Mouse (Mus musculus) kidney, embryonic 15.5 days (tissue): ENCODE measurements at regions not wholly inside any gene's neighbourhood (a gene's known extent, or its start where the extent isn't known, plus 50 kb on each side); places are given as distances from the start of the nearest gene placed in this dataset.

Experiments used
- ATAC-seq: fragments of 200-750 bp; cut with Nextera tagmentation; replicated peaks from 2 replicates; pipeline ENCODE4 v1.8.0; 2017; ENCODE audit warnings: moderate TSS enrichment; ENCODE audit not compliant: low FRiP score
- H3K27ac ChIP-seq: fragments of 300-500 bp; sonication (generic); 2 replicates; pipeline ENCODE4 v1.5.1; 2015; ENCODE audit warnings: mild to moderate bottlenecking, inconsistent platforms
- H3K27me3 ChIP-seq: fragments of 300-500 bp; sonication (generic); 2 replicates; pipeline ENCODE4 v1.6.1; 2015; ENCODE audit warnings: inconsistent platforms
- H3K36me3 ChIP-seq: fragments of 300-500 bp; sonication (generic); 2 replicates; pipeline ENCODE4 v1.6.1; 2015; ENCODE audit warnings: inconsistent platforms
- H3K4me1 ChIP-seq: fragments of 300-500 bp; sonication (generic); 2 replicates; pipeline ENCODE4 v1.6.1; 2015; ENCODE audit warnings: inconsistent platforms
- H3K4me2 ChIP-seq: fragments of 300-500 bp; sonication (generic); 2 replicates; pipeline ENCODE4 v1.6.1; 2015; ENCODE audit warnings: moderate library complexity, mild to moderate bottlenecking, inconsistent platforms
- H3K4me3 ChIP-seq: fragments of 300-500 bp; sonication (generic); replicated peaks from 2 replicates; pipeline ENCODE4 v1.5.1; 2015; ENCODE audit warnings: mild to moderate bottlenecking, inconsistent platforms
- H3K9ac ChIP-seq: fragments of 300-500 bp; sonication (generic); 2 replicates; pipeline ENCODE4 v1.6.1; 2015; ENCODE audit warnings: mild to moderate bottlenecking, inconsistent platforms
- H3K9me3 ChIP-seq: fragments of 300-500 bp; sonication (generic); replicated peaks from 2 replicates; pipeline ENCODE4 v1.6.1; 2016; ENCODE audit warnings: inconsistent platforms
- whole genome bisulfite sequencing: fragments of 180-500 bp; shearing (Covaris S2); methylation state at CpG from one replicate; pipeline ENCODE4 v1.1.7; 2015; ENCODE audit warnings: mixed read lengths; 5-methylcytosine and 5-hydroxymethylcytosine counted together

DNA sequence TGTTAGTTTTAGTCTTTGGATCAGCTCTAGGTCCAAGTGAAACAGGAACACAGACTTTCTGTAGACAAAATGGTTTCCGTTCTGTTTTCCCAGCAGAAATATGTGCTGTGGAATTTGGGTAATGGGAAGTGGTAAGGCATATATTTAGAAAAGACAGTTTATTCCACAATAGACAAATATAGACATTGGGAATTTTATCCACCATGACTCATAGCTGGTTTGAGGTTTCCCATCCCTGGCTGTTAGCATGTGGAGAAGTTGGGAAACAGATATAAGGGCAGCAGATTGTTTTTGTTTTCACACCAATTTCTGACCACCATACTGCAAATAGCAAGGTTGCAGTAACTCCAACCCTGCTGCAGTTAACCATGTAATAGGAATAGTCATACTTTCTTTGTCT, 385.0 kb upstream of the Adam34 start:
- H3K27ac ChIP-seq = no peak overlapping the region
- 73% methylated on average over 1 of the region's 1 CpGs for WGBS

DNA sequence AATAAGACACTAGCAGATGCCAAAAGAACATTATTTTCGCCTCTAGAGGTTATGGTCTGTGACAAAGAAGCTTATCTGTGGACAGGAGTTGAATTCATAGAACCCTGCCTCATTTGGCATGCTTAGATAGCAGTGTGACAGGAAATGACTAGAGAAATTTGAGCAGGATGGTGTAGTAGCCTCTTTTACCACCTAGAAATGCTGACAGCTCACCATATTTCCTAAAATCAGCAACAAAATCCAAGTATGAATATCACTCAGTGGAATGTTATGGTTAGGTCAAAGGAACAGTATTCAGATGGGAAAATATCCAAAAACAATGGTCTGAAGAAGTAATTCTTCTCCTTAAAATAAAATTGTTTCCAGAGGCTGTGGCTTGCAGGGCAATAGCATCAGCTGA, 383.6 kb upstream of the Adam34 start:
- H3K27me3 ChIP-seq = no peaks in the 10 kb centered on the region
- no peaks in the 10 kb centered on the region for H3K9me3 ChIP-seq
- H3K36me3 ChIP-seq = no peaks in the 10 kb centered on the region
- H3K27ac ChIP-seq = no peak overlapping the region
- H3K4me2 ChIP-seq = no peak overlapping the region
- no peaks in the 10 kb centered on the region for H3K4me1 ChIP-seq
- no peak for ATAC-seq
- 44% methylated on average over 1 of the region's 1 CpGs for WGBS
- H3K4me3 ChIP-seq = no peak overlapping the region
- H3K9ac ChIP-seq = no peak overlapping the region

More for the DNA sequence above, 385.0 kb upstream of the Adam34 start:
- Histone ChIP-seq H3K9me3 (no peaks in the 10 kb centered on the region), H3K9ac (no peak overlapping the region), H3K27me3 (no peaks in the 10 kb centered on the region), H3K4me2 (no peak overlapping the region), H3K4me3 (no peak overlapping the region), H3K4me1 (no peaks in the 10 kb centered on the region), H3K36me3 (no peaks in the 10 kb centered on the region)
- no peak for ATAC-seq

DNA sequence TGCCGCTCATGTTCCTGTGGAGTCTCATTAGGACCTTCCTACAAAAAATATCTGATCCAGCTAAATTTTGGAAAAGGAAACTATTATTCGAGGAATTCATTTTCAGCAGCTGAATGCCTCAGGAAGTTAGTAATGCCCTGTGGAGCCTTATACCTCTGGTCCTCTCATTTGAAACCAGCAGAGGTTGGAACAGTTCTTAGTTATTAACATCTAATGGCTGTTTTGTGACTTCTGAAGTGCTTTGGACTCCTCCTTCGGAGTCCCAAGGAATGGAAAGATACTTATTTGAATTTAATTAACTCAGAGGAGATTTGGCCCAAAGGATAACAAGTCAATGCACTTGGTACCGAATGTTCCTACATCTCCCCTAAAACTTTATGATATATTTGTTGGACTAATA, 372.2 kb upstream of the Adam34 start:
- no peak for ATAC-seq
- WGBS = 70% methylated on average over 4 of the region's 4 CpGs

DNA sequence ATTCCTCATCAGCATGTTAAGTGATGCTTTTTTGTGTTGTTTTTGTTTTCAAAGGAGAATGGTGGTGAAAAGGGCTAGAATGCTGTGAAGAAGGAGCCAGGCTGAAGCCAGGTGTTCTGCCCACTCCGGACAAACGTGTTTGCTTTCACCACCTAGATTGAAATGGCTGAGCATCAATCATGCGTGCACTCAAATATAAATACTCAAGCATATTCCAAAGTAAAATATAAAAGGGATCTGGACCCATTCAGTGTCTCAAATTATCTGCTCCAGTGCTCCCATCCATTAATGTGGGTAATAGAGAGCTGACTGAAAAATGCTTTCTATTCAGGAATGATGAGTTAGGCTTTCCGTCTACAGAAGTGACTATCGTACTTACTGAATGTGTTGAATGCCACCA, 349.0 kb upstream of the Adam34 start:
- Histone ChIP-seq H3K27me3 (no peaks in the 10 kb centered on the region), H3K27ac (no peak overlapping the region), H3K36me3 (no peaks in the 10 kb centered on the region), H3K4me1 (no peaks in the 10 kb centered on the region), H3K9me3 (no peaks in the 10 kb centered on the region), H3K9ac (no peak overlapping the region), H3K4me2 (no peak overlapping the region), H3K4me3 (no peak overlapping the region)
- 73% methylated on average over 5 of the region's 5 CpGs for WGBS
- ATAC-seq = no peak

More for the DNA sequence above, 372.2 kb upstream of the Adam34 start:
- Histone ChIP-seq H3K27ac (no peak overlapping the region), H3K27me3 (no peaks in the 10 kb centered on the region), H3K36me3 (no peaks in the 10 kb centered on the region), H3K9ac (no peak overlapping the region), H3K4me3 (no peak overlapping the region), H3K4me1 (no peaks in the 10 kb centered on the region), H3K4me2 (no peak overlapping the region), H3K9me3 (no peaks in the 10 kb centered on the region)

DNA sequence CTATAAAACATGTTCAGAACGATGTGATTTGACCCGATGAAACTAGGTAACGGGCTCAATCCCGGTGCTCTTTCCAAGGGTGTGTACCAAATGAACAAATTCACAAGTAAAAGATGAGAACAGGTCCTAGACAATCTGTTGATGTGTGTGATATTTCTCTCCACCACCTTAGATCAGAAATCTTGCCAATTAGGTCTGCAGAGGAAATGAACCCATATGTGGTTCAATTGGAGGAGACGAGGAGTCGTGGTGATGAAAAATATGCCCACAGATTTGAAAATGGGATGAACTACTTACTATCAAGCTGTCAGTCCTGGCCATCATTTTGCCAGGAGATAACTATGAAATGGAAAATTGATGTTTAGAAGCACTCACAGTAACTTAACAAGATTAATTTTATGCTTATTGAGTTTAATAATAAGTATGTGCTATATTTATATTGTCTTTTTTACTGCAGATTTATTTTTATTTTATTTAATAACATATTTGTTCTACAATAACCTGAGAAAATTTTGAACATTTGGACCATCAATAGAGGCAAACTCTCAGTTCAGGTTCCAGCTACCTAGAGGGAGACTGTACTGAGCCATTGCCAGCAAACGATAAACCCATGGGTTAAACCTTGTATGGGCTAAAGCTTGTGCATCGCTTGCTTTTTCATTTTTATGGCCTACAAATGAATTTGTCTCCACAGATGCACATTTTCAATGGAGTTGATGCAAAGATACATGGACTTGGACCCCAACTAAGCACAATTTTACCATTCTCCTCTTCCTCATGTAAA, 332.9 kb upstream of the Adam34 start:
- Histone ChIP-seq H3K4me2 (no peak overlapping the region), H3K4me3 (no peak overlapping the region), H3K4me1 (no peaks in the 10 kb centered on the region), H3K27ac (no peak overlapping the region), H3K27me3 (no peaks in the 10 kb centered on the region), H3K9me3 (no peaks in the 10 kb centered on the region), H3K9ac (no peak overlapping the region), H3K36me3 (no peaks in the 10 kb centered on the region)
- WGBS = 93% methylated on average over 8 of the region's 8 CpGs
- no peak for ATAC-seq

DNA sequence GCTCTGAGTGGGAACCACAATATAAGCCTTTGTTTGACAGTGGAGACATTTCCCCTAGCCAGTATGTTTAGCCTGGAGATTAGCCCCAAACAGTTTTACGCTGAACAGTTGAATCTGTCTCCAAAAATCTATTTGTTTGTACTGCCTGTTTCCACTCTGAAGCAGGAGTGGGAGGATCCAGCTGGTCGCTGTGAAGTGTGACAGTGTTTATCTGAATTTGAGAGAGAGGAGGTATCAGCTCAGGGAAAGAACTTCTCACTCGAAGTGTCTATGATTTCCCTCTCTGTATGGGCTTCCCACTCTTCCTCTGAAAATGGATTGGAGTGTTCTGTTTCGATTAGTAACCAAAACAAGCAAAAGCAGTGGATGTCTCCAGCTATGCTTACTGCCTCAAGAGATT, 324.4 kb upstream of the Adam34 start:
- no peaks in the 10 kb centered on the region; the same call in 1 of the 2 replicates for H3K4me1 ChIP-seq
- H3K27me3 ChIP-seq = no peaks in the 10 kb centered on the region
- no peaks in the 10 kb centered on the region for H3K36me3 ChIP-seq
- 19% methylated on average over 4 of the region's 4 CpGs for WGBS
- no peak overlapping the region for H3K9ac ChIP-seq
- H3K9me3 ChIP-seq = no peaks in the 10 kb centered on the region
- H3K4me3 ChIP-seq = no peak overlapping the region
- ATAC-seq = peak; percentile 68; the same call in 1 of the 2 replicates
- H3K27ac ChIP-seq = no peak overlapping the region
- no peak overlapping the region for H3K4me2 ChIP-seq

DNA sequence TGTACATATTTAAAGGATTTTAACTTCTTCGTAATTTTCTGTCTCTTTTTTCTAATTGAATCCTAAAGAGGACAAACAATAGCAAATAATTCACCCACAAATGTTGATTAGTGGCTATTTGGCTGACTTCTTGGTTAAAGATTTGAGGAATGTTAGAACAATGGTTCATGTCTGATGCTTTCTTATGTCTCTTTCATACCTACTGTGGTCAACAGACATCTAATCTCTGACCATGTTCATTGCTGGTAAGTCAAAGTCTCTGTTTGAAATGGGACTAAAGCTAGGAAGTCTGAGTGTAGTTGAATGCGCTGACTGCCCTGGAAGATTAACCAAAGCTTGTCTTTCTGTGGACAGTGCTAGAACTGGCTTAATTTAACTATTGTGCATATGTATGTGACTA, 321.5 kb upstream of the Adam34 start:
- no peak overlapping the region for H3K4me3 ChIP-seq
- no peak overlapping the region for H3K4me2 ChIP-seq
- no peaks in the 10 kb centered on the region for H3K9me3 ChIP-seq
- H3K27ac ChIP-seq = no peak overlapping the region
- WGBS = 86% methylated on average over 2 of the region's 2 CpGs
- H3K36me3 ChIP-seq = no peaks in the 10 kb centered on the region
- no peaks in the 10 kb centered on the region for H3K27me3 ChIP-seq
- H3K4me1 ChIP-seq = peaks cover 3% of the 10 kb centered on the region; the same call in 1 of the 2 replicates
- ATAC-seq = peak; percentile 54
- H3K9ac ChIP-seq = no peak overlapping the region

DNA sequence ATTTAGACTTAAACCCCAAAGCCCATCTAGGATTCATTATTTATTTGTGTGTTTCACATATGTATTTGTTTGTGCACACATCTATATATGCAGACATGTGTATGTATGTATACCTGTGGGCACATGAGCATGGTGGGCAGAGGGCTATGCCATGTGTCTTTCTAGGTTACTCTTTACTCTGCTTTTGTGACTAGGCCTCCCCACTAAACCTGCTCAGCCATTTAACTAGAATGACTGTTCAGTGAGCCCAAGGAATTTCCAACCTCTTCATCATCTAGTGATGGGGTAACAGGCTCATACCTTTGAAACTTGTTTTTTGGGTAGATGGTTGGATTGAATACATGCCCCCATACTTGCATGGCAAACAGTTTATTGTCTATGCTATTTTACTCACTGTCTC, 321.1 kb upstream of the Adam34 start:
- peak; percentile 55; the same call in 1 of the 2 replicates for ATAC-seq
- no peak overlapping the region for H3K4me3 ChIP-seq

DNA sequence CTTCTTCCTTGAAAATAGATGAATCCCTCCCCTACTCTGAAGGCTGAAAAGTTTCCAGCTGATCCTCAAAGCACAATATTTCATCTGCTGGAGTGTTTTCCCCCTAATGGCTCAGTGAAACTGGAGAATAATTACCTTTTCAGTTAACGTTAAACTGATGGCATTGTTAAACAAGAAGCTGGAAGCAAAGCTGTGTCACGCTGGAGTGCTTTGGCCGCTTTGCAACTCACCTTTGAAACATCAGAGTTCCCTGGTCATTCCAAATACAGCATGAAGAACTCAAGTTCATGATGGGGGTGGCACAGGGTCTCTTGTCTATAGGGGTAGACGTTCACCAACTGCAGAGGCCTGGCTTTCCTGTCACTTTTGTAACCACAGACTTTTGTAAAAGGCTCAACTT, 317.9 kb upstream of the Adam34 start:
- H3K27me3 ChIP-seq = no peaks in the 10 kb centered on the region
- no peak overlapping the region for H3K4me3 ChIP-seq
- no peaks in the 10 kb centered on the region for H3K9me3 ChIP-seq
- peak overlapping the region; percentile 46; the same call in 1 of the 2 replicates for H3K27ac ChIP-seq
- H3K9ac ChIP-seq = no peak overlapping the region
- 0 out of 2 replicates have a peak, but pooled peaks cover 3% of the 10 kb centered on the region for H3K4me1 ChIP-seq
- 23% methylated on average over 4 of the region's 4 CpGs for WGBS
- H3K36me3 ChIP-seq = no peaks in the 10 kb centered on the region
- ATAC-seq = peak; percentile 87
- H3K4me2 ChIP-seq = no peak overlapping the region

More for the DNA sequence above, 321.1 kb upstream of the Adam34 start:
- Histone ChIP-seq H3K9ac (no peak overlapping the region), H3K27me3 (no peaks in the 10 kb centered on the region), H3K4me2 (no peak overlapping the region), H3K9me3 (no peaks in the 10 kb centered on the region), H3K27ac (no peak overlapping the region), H3K4me1 (peaks cover 3% of the 10 kb centered on the region; the same call in 1 of the 2 replicates), H3K36me3 (no peaks in the 10 kb centered on the region)

DNA sequence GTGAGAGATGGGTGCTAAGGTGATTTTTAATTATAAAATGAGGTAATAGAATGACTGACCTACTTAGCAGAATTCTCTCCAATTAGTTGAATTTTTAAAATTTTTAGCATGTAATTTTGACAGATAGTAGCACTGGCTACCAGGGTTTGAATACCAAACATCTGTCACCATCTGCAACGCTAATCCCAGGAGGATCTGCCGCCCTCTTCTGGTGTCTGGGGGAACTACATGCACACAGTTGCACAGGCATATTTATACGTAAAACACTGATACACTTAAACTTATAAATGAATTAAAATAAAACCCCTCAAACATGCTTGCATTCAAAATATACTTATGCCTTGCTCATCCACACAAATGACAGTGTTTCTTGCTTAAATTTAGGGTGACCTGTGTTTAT, 316.1 kb upstream of the Adam34 start:
- H3K4me1 ChIP-seq = 0 out of 2 replicates have a peak, but pooled peaks cover 3% of the 10 kb centered on the region
- H3K9me3 ChIP-seq = no peaks in the 10 kb centered on the region
- H3K9ac ChIP-seq = no peak overlapping the region
- no peak overlapping the region for H3K4me2 ChIP-seq
- H3K36me3 ChIP-seq = no peaks in the 10 kb centered on the region
- ATAC-seq = no peak
- 40% methylated on average over 3 of the region's 3 CpGs for WGBS
- no peak overlapping the region for H3K4me3 ChIP-seq
- no peak overlapping the region for H3K27ac ChIP-seq
- no peaks in the 10 kb centered on the region for H3K27me3 ChIP-seq

DNA sequence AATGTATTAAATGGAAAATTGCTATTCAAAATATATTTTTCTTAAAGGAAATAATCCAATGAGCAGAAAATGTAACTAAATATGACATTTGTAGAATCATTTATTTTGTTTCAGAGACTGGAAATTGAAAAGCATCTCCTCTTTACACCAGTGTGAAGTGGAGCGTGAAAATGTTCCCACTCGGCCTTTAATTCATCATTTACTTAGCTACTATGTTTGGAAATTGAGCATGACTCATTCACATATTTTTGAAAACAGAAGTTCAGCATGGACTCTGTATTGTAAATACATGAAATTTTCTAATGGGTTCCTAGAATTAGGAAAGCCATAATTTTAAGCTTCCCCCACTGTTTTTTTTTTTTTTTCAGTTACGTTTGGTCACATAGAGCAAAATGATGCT, 314.2 kb upstream of the Adam34 start:
- H3K4me3 ChIP-seq = no peak overlapping the region
- 69% methylated on average over 3 of the region's 3 CpGs for WGBS
- H3K4me1 ChIP-seq = 0 out of 2 replicates have a peak, but pooled peaks cover 3% of the 10 kb centered on the region
- no peak for ATAC-seq
- no peaks in the 10 kb centered on the region for H3K9me3 ChIP-seq
- H3K36me3 ChIP-seq = no peaks in the 10 kb centered on the region
- no peaks in the 10 kb centered on the region for H3K27me3 ChIP-seq
- H3K4me2 ChIP-seq = no peak overlapping the region
- H3K9ac ChIP-seq = no peak overlapping the region
- no peak overlapping the region for H3K27ac ChIP-seq
